Mouse (Mus musculus): ENCODE measurements around the gene Dtx3.

DNA sequence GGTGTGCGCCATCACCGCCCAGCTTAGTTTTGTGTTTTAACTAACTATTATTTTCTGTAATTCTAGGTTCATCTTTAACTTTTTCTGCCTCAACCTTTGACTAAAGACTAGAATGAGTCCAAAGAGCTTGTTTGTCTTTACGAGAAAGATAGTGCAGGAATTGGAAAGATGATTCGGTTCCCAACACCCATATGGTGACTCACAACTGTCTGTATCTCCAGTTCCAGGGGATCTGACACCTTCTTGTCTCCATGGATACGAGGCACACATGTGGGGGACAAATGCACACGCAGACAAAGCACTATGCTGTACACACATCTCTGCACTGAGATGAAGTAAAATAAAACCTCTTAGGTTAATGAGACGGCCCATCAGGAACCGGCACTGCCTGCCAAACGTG lies 35.4 kb downstream of the Dtx3 start:
- TF ChIP-seq ZC3H11A (IDR thresholded peaks at IDR 0.05; ENCODE audit: borderline replicate concordance, low read depth, low read length), result no peak
- TF ChIP-seq MAFK (IDR thresholded peaks at IDR 0.05; ENCODE audit: insufficient read depth, low read depth, low read length), result no peak
- no peak for TF ChIP-seq ZNF384 (IDR thresholded peaks at IDR 0.05; ENCODE audit: low read depth, low read length)
- TF ChIP-seq HCFC1 (IDR thresholded peaks at IDR 0.05; ENCODE audit: borderline replicate concordance, insufficient read depth, low read length), result no peak
- TF ChIP-seq CHD2 (IDR thresholded peaks at IDR 0.05; ENCODE audit: low read depth, low read length), result no peak

Measured in ES-E14 (cell line).